Mouse (Mus musculus) bone marrow, adult 2 months (tissue): ENCODE measurements around the gene Gm26661.

ENCODE experiments used
- CTCF ChIP-seq: fragments of 200-500 bp; IDR thresholded peaks from 2 replicates; pipeline ENCODE4 v1.5.1; 2011; ENCODE audit warnings: low read length, control low read depth; ENCODE audit not compliant: control insufficient read depth, insufficient read depth
- POLR2A ChIP-seq: fragments of 200-500 bp; IDR thresholded peaks from 2 replicates; pipeline ENCODE4 v1.6.1; 2011; ENCODE audit warnings: low read depth, mild to moderate bottlenecking, control low read depth, low read length, borderline replicate concordance; ENCODE audit not compliant: control insufficient read depth

DNA sequence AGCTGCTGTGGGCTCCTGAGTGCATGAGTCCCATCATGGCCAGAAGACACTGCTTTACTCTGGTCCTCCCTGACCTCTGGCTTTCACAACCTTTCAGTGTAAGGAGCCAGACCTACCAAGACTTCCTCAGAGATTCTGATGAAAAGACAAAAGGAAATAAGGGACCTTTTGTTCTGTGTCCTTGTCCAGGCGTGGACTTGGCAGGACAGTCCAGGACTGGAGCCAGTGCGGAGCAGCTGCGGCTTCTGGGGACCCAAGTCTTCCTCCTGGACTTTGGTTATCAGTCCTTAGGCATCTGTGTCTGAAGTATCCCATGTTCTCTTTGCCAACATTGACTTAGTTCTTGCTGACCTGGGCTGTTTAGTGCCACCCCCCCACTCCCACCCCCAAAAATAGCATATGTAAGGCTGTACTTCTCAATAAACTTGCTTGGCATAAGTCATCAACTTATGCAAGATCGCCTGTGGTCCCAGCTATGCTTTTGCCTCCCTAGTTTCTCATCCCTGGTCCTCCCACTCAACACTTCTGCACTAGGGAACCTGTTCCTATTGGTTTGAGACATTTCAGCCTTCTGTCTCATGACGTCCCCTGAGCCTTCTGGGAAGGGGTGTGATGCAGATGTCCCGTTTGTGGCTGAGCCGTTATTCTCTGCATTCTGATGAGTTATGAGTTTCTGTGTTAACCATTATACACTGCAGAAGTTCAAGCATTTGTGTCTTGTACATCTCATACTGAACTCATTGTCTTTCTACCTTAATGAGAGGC lies 1.9 kb upstream of the Gm26661 start:
- no peak for TF ChIP-seq POLR2A
- no peak for TF ChIP-seq CTCF
